Mouse (Mus musculus) brain, embryonic 18.5 days (tissue): Measurements from ENCODE around the gene Macrod2.
A peak's percentile ranks its signal among the peaks of the same experiment; 100 is the strongest.
"Not testable (repeated sequence)": the region's sequence is repeated elsewhere in the genome, so short reads cannot be mapped to it uniquely, and the experiment has no call there.

Source experiments
- DNase-seq: peaks from one replicate; pipeline ENCODE4 v3.0.0-alpha.2; 2012; ENCODE audit warnings: low read depth, low spot score

Gene Macrod2

DNA sequence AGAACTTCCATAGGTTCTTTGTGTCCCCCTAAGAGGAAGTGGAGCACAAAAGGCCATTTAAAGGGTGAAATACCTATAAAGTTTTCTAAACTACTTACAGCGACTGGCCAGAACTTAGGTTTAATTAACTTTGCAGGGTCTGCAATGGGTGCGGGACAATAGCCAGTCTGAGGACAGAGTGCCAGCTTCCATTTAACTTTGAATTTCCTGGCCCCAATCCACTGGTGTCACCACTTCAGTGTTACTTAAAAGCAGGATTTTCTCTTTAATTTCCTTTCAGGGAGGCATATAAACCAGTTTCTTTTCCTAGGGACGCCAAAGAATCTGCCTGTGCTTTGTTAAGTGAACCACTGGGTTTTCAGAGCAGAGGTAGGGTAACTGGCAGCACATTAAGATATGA lies 303.5 kb downstream of the Macrod2 start:
- DNase-seq = no peak

DNA sequence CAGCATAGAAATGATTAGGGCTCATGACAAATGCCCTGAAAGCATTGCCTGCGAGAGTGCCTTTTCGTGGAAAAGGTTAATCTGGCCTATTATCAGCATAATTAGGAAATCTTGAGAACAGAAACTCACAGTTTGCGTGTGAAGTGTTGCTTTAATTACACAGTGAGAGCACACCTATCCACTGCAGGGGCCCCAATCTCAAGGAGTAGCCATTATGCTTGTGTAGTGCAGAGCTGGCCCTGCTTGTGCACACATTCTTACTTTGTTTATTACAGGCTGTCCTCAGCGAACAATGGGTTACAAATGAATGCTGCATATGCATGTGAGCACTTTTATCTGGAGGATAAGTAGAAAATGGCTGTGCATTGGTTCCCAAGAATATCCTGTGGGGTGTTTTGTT lies 308.3 kb downstream of the Macrod2 start:
- DNase-seq = no peak

DNA sequence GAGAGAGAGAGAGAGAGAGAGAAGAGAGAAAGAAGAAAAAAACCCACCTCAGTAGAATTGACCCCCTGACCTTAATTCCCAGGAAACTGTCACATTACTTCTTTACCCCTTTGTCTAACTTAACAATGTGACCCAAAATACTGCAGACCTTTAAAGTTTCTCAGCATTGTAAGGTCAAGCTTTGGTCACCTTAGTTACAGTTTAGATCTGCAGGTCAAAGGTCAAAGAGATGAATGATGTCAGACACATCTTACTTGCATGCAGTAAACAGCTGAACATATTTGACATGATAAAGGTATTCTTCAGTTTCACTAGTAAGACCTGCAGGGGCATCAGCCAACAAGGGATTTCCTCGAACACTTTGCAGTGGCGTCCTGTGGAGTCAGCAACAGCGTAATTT lies 309.0 kb downstream of the Macrod2 start:
- DNase-seq = no peak

DNA sequence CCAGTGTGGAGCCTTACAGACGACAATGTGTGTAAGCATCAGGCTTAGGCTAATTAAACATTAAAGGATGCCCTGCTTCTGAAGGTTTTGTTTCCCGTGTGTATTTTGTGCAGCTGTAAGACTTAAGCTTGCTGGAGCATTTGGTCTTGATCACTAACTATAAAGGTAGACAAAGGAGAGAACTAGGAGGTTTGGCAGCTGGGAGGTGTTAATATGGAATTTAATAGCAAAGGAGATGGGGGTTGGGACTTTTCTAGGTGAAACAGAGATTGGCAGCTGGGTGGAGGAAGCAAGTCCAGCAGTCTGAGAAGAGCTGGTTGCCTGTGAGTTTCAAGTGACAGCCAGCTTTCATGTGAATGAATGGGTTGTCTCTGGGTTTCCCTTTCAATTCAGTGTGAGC lies 310.2 kb downstream of the Macrod2 start:
- no peak for DNase-seq

DNA sequence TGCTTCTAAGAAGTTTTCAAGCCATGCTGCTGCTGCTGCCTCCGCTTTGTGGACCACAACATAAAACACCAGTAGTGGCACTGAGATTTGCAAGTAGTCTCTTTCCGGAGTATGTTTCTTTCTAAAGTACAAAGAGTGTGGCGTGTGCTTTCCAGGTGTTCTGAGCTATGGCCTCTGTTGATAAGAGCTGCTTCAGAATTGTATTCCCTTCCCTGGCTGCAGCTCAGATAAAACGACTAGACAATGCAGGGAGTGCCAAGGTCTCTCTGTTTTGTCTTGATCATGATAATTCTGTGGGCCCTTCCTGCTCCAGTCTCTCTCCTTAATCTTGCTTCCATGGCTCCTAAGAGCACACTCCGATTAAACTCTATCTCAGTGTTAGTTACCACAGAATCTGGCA lies 312.4 kb downstream of the Macrod2 start:
- no peak for DNase-seq

DNA sequence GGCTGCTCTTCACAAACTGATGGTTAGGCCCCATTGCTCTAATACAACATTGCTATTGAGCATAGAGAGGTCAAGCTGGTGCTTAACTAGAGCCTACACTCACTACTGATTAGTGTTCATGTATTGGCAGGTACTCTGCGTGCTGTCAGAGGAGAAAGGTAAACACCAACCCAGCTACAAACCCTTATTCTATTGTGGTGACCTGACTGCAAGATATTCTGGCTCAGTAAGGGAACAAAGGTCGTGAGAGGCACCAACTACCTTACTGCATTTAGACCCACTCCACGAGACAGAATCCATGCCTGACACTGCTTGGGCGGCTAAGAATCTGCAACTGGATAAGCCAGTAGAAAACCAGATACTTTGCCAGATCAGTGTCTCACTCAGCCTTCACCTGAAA lies 320.7 kb downstream of the Macrod2 start:
- no peak for DNase-seq

DNA sequence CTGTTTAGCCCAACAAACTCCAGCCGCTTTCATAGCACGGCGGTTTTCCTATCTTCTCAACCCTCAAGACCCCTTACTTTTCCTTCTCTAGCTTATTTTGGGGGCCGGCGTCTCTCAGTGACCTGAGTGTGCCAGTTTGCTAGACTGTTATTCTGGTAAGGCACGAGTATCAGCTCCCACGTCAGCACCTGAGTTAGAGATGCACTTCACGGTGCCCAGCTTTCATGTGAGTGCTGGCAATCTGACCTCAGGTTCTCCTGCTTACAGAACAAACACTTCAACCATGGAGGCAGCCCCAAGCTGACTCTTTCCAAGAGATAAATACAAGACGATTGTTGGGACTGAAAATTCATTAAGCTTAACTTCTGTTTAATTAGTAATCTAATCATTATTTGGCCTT lies 322.3 kb downstream of the Macrod2 start:
- no peak for DNase-seq

DNA sequence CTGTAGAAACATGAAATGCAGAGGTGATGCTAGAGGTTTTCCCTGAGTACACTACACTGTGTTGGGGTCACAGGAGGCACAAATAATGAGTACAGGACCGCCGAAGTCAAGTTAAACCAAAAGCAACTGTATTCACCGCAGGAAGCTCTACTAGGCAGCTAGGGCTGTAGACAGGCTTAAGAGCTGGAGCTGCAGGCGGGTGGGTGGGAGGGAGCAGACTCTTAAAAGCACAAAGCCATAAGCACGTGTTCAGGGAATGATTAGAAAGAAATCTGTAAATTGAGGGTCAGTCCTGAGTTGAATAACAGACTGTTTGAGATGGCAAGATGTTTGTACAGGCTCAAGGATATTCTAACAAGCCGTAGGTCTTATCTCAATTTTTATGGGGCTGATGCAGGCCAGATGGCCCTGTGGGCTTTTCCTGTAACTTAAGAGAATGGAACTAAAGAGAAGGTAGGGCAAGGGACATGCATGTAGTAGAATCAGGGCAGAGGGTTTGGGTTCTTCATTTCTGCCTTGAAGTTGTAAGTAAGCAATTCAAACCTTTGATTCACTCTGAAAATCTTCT lies 337.6 kb downstream of the Macrod2 start:
- no peak for DNase-seq

DNA sequence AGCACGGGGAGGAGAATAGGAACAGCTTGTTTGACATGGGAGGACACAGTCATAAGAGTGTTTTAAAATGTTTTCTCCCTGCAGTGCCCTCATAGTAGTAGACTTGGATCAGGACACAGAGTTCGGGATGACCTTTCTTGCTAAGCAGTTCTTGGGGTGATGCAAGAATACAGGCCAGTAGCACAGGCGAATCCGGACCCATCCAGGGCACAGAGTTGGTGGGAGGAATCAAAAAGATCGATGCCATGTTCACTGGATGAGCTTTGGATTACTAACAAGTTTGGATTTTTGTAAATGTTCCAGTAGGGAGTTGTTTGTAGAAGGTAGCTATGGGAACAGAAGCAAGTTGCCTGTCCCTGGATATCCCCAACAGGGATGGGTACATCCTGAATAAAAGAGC lies 345.4 kb downstream of the Macrod2 start:
- DNase-seq = no peak

DNA sequence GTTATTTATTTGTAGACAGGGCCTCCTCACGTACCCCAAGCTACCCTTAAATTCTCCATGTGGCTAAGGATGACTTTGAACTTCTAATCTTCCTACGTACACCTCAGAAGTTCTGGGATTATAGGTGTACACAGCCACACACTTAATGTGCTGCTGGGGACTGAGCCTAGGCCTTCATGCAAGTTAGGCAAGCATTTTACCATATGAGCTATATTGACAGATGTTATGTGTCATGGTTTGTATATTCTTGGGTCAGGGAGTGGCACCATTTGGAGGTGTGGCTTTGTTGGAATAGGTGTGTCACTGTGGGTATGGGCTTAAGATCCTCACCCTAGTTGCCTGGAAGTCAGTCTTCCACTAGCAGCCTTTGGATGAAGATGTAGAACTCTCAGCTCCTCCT lies 347.8 kb downstream of the Macrod2 start:
- not testable (repeated sequence) for DNase-seq

DNA sequence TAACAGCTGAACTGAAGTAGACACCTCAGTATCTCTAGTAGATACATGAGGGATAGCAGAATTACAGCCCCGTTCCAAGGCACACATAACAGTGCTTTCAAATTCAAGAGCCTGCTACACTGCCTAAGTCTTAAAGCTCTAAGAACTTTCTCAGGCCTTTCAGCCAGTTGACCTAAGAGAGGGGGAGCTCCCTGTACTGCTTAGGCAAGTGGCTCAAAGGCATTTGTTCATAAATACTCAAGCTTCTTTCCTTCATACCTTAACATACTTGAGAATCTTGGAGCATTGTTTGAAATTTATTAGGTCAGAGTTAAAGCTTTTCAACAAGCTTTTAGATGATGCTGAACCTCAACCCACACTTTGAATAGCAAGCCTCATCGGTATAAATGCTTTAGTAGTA lies 363.8 kb downstream of the Macrod2 start:
- DNase-seq = no peak

DNA sequence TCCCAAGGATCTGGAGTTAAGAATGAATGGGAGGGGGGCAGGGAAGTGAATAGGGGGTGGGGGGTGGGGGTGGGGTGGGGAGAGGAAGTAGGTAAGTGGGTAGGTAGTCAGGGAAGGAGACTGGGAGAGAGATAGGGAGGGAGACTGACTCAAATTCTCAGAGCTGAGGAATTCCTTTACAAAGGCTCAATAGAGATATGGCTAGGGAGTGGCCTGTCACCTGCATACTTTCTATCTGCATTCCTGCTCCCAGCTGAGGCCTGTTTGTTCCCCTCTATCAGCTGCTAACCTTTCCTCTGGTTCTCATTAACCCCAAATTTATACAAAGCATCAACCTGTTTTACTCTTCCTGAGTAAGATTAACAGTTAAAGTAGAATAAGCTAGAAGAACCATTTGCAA lies 364.6 kb downstream of the Macrod2 start:
- no peak for DNase-seq

DNA sequence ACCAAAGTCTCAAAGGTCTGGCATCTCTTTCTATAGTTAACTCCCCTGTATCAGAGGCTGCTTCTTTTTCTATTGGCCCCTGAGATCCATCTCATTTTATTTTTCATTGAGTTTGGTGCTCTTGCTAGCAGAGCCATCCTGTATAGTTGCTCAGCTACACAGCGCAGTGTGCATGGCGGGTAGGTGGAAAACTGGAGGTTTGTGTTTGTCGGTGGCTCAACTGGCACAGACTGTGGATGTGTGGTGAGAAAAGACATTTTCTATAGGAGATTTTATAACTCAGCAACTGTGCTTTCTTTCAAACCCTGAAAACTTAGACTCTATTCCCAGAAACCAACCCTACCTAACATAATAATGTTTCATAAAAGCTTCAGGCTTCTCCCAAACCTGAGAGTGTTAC lies 365.0 kb downstream of the Macrod2 start:
- no peak for DNase-seq

DNA sequence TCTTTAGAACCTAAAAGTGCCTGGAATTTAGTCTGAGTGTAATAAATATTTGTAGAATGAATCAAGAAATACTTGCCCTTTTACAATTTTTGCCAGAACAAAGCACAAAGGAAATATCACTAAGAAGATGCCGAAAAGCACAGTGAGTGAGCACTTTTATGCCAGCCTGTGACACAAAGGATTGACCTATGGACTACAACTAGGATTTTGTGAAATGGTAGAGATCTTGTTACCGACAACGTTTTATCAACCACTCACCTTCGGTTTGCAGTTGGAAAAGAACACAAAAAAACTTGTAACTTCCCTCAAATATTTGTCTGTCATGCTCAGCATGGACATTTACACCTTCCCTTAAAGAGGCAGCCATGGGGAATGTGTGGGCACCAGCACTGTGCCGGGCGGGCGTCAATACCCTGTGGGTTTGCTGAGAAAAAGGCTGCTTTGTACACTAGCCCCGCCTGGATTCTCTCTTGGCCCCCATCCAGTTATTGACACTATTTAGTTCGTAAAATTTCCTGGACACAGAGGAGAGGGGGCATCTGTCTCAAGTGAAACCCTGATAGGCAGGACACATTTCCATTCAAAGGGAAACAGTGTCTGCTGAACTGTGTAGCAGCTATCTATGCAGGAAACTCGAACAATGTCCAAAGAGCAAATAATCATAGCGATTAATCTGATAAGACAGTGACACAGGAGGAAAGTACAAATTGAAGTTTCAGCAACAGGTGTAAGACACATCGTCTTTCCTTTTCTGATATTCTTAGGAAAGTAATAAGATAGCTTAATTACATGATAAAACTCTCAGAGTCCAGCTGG lies 368.2 kb downstream of the Macrod2 start:
- DNase-seq = no peak

DNA sequence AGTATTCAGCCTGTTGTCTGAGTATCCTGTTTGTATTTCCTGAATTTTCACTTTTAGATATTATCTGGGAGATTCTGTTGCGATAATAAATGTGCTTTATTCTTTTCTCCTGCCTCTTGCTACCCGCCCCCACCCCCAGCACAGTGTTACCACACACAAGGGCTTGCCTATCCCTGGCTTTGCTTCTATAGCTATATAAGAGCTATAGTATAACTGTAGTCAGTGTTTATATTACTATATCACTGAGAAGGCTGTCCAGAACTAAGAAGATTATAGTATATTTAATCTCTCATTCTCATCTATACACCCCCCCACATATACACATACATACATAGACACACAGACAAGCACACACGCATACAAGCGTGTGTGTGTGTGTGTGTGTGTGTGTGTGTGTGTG lies 374.4 kb downstream of the Macrod2 start:
- DNase-seq = no peak

DNA sequence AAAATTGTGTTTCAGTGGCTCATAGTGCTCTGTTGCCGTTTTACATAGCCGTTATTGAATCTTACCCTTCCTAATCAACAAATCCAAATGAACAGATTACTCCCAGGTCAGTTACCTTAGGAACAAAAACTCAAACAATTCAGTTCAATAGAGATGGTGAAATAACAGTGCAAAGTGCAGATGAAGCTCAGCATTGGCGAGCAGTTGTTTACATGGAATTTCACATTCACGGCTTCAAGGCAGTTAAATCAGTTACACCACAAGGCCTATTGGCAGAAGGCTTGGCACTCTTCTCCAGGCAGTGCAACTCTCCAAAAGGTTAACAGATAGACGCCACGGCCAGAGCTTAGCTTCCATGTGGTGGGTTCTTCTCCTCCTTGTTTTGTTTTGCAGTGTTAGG lies 377.7 kb downstream of the Macrod2 start:
- no peak for DNase-seq

DNA sequence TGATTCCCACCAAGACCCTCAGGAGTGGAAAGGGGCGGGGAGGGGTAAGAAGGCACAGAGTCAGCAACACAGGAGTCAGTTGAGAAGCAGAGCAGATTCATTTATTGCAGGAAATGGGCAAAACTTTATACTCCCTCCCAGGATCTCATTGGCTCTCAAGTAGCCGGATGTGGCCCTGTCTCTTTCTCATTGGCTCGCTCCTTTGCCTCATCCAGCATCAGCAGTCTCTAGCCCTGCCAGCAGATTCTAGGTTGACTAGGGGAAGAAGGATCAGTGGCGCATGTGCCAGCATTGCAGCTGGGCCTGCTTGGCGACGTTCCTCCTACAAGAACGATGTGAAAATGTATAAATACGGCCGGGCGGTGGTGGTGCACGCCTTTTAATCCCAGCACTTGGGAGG lies 378.3 kb downstream of the Macrod2 start:
- DNase-seq = no peak

DNA sequence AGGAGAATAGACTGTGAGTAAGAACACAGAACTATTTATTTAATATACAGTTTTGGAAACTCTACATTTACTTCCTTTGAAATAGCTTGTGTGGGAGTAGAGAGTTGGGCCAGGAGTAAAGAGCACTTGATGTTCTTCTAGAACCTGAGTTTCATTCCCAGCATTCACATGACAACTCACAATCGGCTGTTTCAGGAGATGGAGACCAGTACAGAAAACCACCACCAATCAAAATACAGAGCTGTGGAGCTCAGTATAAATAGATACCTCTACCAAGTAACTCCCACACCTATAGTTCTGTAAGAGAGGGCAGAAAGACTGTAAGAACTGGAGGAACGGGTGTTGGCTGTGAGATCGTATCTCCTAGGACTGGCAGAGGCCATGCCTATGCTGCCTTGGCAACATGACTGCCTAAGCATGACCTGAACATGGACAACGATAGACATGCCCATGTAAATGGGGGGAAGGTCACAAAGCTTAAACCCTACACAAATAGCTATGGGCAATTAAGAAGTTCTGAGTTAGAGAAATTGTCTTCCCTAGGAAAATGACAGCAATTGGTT lies 379.8 kb downstream of the Macrod2 start:
- no peak for DNase-seq

DNA sequence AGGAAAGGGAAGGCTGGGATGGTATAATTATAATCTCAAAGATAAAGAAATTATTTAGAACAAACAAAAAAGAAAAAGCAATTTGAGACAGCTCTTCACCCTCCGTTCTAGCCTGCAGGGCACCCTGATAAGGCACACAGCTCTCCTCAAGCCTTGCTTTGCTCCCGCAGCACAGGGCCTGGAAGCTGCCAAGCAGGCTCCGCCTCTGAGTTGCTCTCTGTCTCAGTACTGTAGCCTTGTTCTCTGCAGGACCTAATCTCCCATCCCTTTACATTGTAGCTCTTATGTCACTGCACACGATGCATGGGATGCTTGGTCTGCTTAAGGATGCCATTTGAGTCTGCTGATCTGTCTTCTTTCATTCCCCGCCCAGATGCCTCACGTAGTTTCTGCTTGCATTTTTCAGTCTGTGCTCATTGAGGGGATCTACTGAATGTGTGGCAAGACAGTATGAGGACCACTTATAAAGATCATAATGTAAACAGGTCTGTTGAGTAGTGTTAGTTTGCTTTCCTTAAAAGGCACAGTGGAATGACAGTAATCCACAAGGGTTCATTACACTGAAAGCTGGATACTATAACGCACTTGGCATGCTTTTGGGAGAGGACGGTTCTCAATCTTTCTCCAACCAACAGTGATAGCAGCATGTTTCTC lies 380.5 kb downstream of the Macrod2 start:
- DNase-seq = no peak

DNA sequence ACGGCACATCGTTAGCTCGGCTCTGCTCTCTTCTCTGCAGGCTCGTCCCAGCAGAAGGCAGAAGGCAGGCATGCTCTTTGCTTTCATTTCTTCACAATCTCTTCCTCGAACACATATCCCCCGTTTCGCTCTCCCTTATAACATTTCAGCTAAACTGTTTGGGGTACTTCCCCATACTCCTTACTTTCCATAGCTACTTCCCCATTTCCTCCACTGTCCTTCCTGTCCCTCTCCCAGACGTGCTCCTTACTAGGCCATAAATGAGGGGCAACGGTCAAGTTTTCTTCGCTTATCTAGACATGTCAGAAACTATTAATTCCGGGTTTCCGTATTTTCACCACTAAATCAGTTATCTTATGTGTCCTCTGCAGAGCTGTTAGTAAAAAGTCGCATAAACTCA lies 383.1 kb downstream of the Macrod2 start:
- no peak for DNase-seq

DNA sequence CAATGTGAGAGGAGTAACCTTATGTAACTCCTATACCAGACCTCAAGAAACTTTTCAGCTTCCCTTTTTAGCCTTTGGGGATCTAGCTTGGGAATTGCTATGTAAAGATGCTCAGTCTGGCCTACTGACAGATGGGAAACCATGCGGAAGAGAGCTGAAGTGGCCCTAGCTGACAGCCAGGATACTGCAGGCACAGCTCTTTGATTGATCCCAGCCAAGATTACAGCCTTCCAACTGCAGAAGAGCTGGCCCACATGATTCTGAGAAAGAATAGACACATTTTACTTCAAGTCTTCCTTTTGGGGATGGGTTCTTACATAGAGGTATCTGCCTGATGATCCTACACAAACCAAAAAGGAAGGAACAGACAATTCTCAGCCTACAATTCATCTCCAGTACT lies 387.9 kb downstream of the Macrod2 start:
- peak; percentile 8 for DNase-seq

DNA sequence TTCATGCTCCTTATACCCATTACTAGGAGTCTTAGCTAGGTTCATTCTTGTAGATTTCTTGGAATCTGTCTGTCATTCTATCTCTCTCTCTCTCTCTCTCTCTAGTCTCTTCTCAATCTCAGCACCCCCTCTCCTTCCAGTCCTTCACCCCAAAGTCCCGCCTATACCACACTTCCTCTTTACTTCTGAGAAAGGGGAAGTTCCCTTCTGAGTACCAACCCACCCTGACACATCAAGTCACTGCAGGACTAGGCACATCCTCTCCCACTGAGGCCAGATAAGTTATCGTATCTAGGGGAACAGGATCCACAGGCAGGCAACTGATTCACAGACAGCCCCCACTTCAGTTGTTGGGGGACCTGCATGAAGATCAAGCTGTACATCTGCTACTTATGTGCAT lies 389.5 kb downstream of the Macrod2 start:
- no peak for DNase-seq

DNA sequence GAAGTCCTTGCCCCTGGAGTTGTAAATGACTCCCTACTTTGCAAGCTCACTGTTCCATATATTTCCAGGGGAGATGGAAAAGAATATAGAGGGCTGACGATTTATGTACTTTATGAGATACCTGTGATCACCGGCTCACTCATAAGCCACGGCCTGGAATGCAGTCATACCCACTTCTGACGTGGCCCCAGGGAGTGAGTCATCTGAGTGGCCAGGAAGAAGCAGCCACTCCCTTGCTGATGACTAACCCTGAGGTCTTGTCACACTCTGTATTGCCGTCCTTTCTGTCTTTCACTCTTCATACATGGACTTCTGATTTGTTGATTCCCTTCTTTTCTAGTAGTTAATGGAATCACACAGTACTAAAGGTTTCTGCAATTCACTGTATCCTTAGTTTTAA lies 395.3 kb downstream of the Macrod2 start:
- DNase-seq = no peak
